Mouse (Mus musculus): ENCODE measurements around the gene Large1. TPM values are rescaled to one million over a fixed set of nuclear protein-coding genes. Genes with fewer than 3 reads are reported as not detected.
"Not testable (repeated sequence)": the region's sequence is repeated elsewhere in the genome, so short reads cannot be mapped to it uniquely, and the experiment has no call there.

The Large1 gene
- polyA plus RNA-seq, 1 experiment from 2014 or later = 5.8 TPM

- no peak for DNase-seq (ENCODE audit: low spot score)
- Histone ChIP-seq H3K27ac (replicated peaks) (no peak overlapping the region), H3K4me3 (no peak overlapping the region), H3K36me3 (no peaks in the 10 kb centered on the region), H3K27me3 (ENCODE audit: low read depth, poor library complexity, severe bottlenecking) (no peaks in the 10 kb centered on the region), H3K4me1 (no peaks in the 10 kb centered on the region), H3K9me3 (replicated peaks) (no peaks in the 10 kb centered on the region)
- 83% methylated on average over 2 of the region's 2 CpGs for WGBS
Observed at GRCm38 (mm10) chr8:73289831-73290230, 63.5 kb downstream of the Large1 start.

GRCm38 (mm10) chr8:73281996-73282395 is 71.3 kb downstream of the Large1 start:
- WGBS = 94% methylated on average over 4 of the region's 4 CpGs
- Histone ChIP-seq H3K27me3 (ENCODE audit: low read depth, poor library complexity, severe bottlenecking) (no peaks in the 10 kb centered on the region), H3K27ac (replicated peaks) (no peak overlapping the region)

GRCm38 (mm10) chr8:73276015-73276414 is 77.3 kb downstream of the Large1 start:
- 95% methylated on average over 4 of the region's 4 CpGs for WGBS
- DNase-seq (ENCODE audit: low spot score) = no peak
- H3K4me3 ChIP-seq = no peak overlapping the region

More at GRCm38 (mm10) chr8:73281996-73282395, 71.3 kb downstream of the Large1 start:
- Histone ChIP-seq H3K4me1 (no peaks in the 10 kb centered on the region), H3K4me3 (no peak overlapping the region), H3K36me3 (no peaks in the 10 kb centered on the region), H3K9me3 (replicated peaks) (no peaks in the 10 kb centered on the region)
- DNase-seq (ENCODE audit: low spot score) = no peak

GRCm38 (mm10) chr8:73275445-73275844 is 77.9 kb downstream of the Large1 start:
- not testable (repeated sequence) for H3K4me1 ChIP-seq; H3K4me3 ChIP-seq; H3K36me3 ChIP-seq; H3K9me3 ChIP-seq (replicated peaks); H3K27ac ChIP-seq (replicated peaks); H3K27me3 ChIP-seq (ENCODE audit: low read depth, poor library complexity, severe bottlenecking); DNase-seq (ENCODE audit: low spot score)
- WGBS = 95% methylated on average over 4 of the region's 4 CpGs

More at GRCm38 (mm10) chr8:73276015-73276414, 77.3 kb downstream of the Large1 start:
- H3K4me1 ChIP-seq = no peaks in the 10 kb centered on the region
- H3K27me3 ChIP-seq (ENCODE audit: low read depth, poor library complexity, severe bottlenecking) = no peaks in the 10 kb centered on the region
- H3K9me3 ChIP-seq (replicated peaks) = no peaks in the 10 kb centered on the region
- H3K27ac ChIP-seq (replicated peaks) = no peak overlapping the region
- H3K36me3 ChIP-seq = no peaks in the 10 kb centered on the region

GRCm38 (mm10) chr8:73273150-73273549 is 80.2 kb downstream of the Large1 start:
- H3K4me3 ChIP-seq = no peak overlapping the region
- no peaks in the 10 kb centered on the region for H3K36me3 ChIP-seq
- no peak overlapping the region for H3K27ac ChIP-seq (replicated peaks)
- H3K27me3 ChIP-seq (ENCODE audit: low read depth, poor library complexity, severe bottlenecking) = no peaks in the 10 kb centered on the region
- no peak for DNase-seq (ENCODE audit: low spot score)
- peaks cover 9% of the 10 kb centered on the region; the same call in 1 of the 2 replicates for H3K9me3 ChIP-seq (replicated peaks)
- H3K4me1 ChIP-seq = no peaks in the 10 kb centered on the region

- Histone ChIP-seq H3K4me3 (no peak overlapping the region), H3K27ac (replicated peaks) (no peak overlapping the region), H3K9me3 (replicated peaks) (peaks cover 16% of the 10 kb centered on the region; the same call in 1 of the 2 replicates), H3K4me1 (no peaks in the 10 kb centered on the region), H3K27me3 (ENCODE audit: low read depth, poor library complexity, severe bottlenecking) (no peaks in the 10 kb centered on the region), H3K36me3 (no peaks in the 10 kb centered on the region)
- no peak for DNase-seq (ENCODE audit: low spot score)
Observed at GRCm38 (mm10) chr8:73270991-73271390, 82.3 kb downstream of the Large1 start.

- H3K27ac ChIP-seq (replicated peaks) = no peak overlapping the region
- H3K9me3 ChIP-seq (replicated peaks) = peaks cover 23% of the 10 kb centered on the region; the same call in 1 of the 2 replicates
- DNase-seq (ENCODE audit: low spot score) = no peak
- no peaks in the 10 kb centered on the region for H3K27me3 ChIP-seq (ENCODE audit: low read depth, poor library complexity, severe bottlenecking)
- H3K36me3 ChIP-seq = peaks cover 9% of the 10 kb centered on the region; the same call in 1 of the 2 replicates
- H3K4me3 ChIP-seq = no peak overlapping the region
- 91% methylated on average over 2 of the region's 2 CpGs for WGBS
- H3K4me1 ChIP-seq = no peaks in the 10 kb centered on the region
Observed at GRCm38 (mm10) chr8:73257981-73258380, 95.4 kb downstream of the Large1 start.

GRCm38 (mm10) chr8:73244186-73244585 is 109.2 kb downstream of the Large1 start:
- H3K4me3 ChIP-seq = no peak overlapping the region
- H3K4me1 ChIP-seq = no peaks in the 10 kb centered on the region
- H3K36me3 ChIP-seq = 0 out of 2 replicates have a peak, but pooled peaks cover 4% of the 10 kb centered on the region
- 96% methylated on average over 3 of the region's 3 CpGs for WGBS
- H3K27ac ChIP-seq (replicated peaks) = no peak overlapping the region
- H3K9me3 ChIP-seq (replicated peaks) = peaks cover 29% of the 10 kb centered on the region
- no peak for DNase-seq (ENCODE audit: low spot score)
- no peaks in the 10 kb centered on the region for H3K27me3 ChIP-seq (ENCODE audit: low read depth, poor library complexity, severe bottlenecking)

- Histone ChIP-seq H3K27ac (replicated peaks) (no peak overlapping the region), H3K27me3 (ENCODE audit: low read depth, poor library complexity, severe bottlenecking) (no peaks in the 10 kb centered on the region), H3K36me3 (0 out of 2 replicates have a peak, but pooled peaks cover 4% of the 10 kb centered on the region), H3K9me3 (replicated peaks) (peaks cover 29% of the 10 kb centered on the region), H3K4me1 (no peaks in the 10 kb centered on the region), H3K4me3 (no peak overlapping the region)
- DNase-seq (ENCODE audit: low spot score) = no peak
- 90% methylated on average over 1 of the region's 1 CpGs for WGBS
Observed at GRCm38 (mm10) chr8:73242066-73242465, 111.3 kb downstream of the Large1 start.

- no peak for DNase-seq (ENCODE audit: low spot score)
- WGBS = 89% methylated on average over 1 of the region's 1 CpGs
- no peak overlapping the region for H3K27ac ChIP-seq (replicated peaks)
- no peak overlapping the region for H3K4me3 ChIP-seq
- no peaks in the 10 kb centered on the region for H3K27me3 ChIP-seq (ENCODE audit: low read depth, poor library complexity, severe bottlenecking)
- no peaks in the 10 kb centered on the region for H3K36me3 ChIP-seq
- no peaks in the 10 kb centered on the region for H3K9me3 ChIP-seq (replicated peaks)
- no peaks in the 10 kb centered on the region for H3K4me1 ChIP-seq
Observed at GRCm38 (mm10) chr8:73234209-73234608, 119.1 kb downstream of the Large1 start.

- no peak overlapping the region for H3K27ac ChIP-seq (replicated peaks)
- no peaks in the 10 kb centered on the region for H3K36me3 ChIP-seq
- H3K9me3 ChIP-seq (replicated peaks) = no peaks in the 10 kb centered on the region
- H3K4me3 ChIP-seq = no peak overlapping the region
- DNase-seq (ENCODE audit: low spot score) = no peak
- no peaks in the 10 kb centered on the region for H3K27me3 ChIP-seq (ENCODE audit: low read depth, poor library complexity, severe bottlenecking)
- H3K4me1 ChIP-seq = no peaks in the 10 kb centered on the region
- 64% methylated on average over 6 of the region's 6 CpGs for WGBS
Observed at GRCm38 (mm10) chr8:73233358-73234041, 119.8 kb downstream of the Large1 start.

GRCm38 (mm10) chr8:73226841-73227240 is 126.5 kb downstream of the Large1 start:
- H3K27me3 ChIP-seq (ENCODE audit: low read depth, poor library complexity, severe bottlenecking) = no peaks in the 10 kb centered on the region
- 0 out of 2 replicates have a peak, but pooled peaks cover under 1% of the 10 kb centered on the region for H3K4me1 ChIP-seq
- WGBS = 86% methylated on average over 3 of the region's 3 CpGs
- no peaks in the 10 kb centered on the region for H3K36me3 ChIP-seq
- H3K4me3 ChIP-seq = no peak overlapping the region
- DNase-seq (ENCODE audit: low spot score) = no peak
- no peak overlapping the region for H3K27ac ChIP-seq (replicated peaks)
- no peaks in the 10 kb centered on the region for H3K9me3 ChIP-seq (replicated peaks)

GRCm38 (mm10) chr8:73225654-73226053 is 127.7 kb downstream of the Large1 start:
- Histone ChIP-seq H3K9me3 (replicated peaks) (no peaks in the 10 kb centered on the region), H3K36me3 (no peaks in the 10 kb centered on the region), H3K27me3 (ENCODE audit: low read depth, poor library complexity, severe bottlenecking) (no peaks in the 10 kb centered on the region), H3K4me1 (peaks cover 8% of the 10 kb centered on the region; the same call in 1 of the 2 replicates), H3K4me3 (no peak overlapping the region), H3K27ac (replicated peaks) (no peak overlapping the region)
- WGBS = 55% methylated on average over 2 of the region's 2 CpGs
- no peak for DNase-seq (ENCODE audit: low spot score)
